Mouse (Mus musculus) heart, postnatal 0 days (tissue): Measurements from ENCODE around the gene Rerg. TPM values are rescaled to one million over a fixed set of nuclear protein-coding genes. Genes with fewer than 3 reads are reported as not detected.
A peak's percentile ranks its signal among the peaks of the same experiment; 100 is the strongest.

Experiments
- ATAC-seq: fragments of 200-750 bp; cut with Nextera tagmentation; 2 replicates; pipeline ENCODE4 v1.8.0; 2017; ENCODE audit warnings: low read depth, moderate number of reproducible peaks, moderate library complexity; ENCODE audit not compliant: insufficient read depth
- DNase-seq: peaks from one replicate; pipeline ENCODE4 v3.0.0-alpha.2; 2016; ENCODE audit warnings: low spot score
- H3K27ac ChIP-seq: fragments of 300-500 bp; sonication (generic); 2 replicates; pipeline ENCODE4 v1.5.1; 2014; ENCODE audit warnings: low read depth, mild to moderate bottlenecking
- H3K27me3 ChIP-seq: fragments of 300-500 bp; sonication (generic); 2 replicates; pipeline ENCODE4 v1.6.1; 2014; ENCODE audit warnings: low read length, mixed read lengths; ENCODE audit not compliant: control insufficient read depth, insufficient read depth
- H3K36me3 ChIP-seq: fragments of 300-500 bp; sonication (generic); replicated peaks from 2 replicates; pipeline ENCODE4 v1.6.1; 2014; ENCODE audit warnings: low read length, mixed read lengths; ENCODE audit not compliant: control insufficient read depth, insufficient read depth
- H3K4me1 ChIP-seq: fragments of 300-500 bp; sonication (generic); 2 replicates; pipeline ENCODE4 v1.6.1; 2014; ENCODE audit warnings: antibody characterized with exemption; ENCODE audit not compliant: control insufficient read depth, insufficient read depth
- H3K4me2 ChIP-seq: fragments of 300-500 bp; sonication (generic); 2 replicates; pipeline ENCODE4 v1.6.1; 2014; ENCODE audit warnings: low read depth, mild to moderate bottlenecking, low read length, moderate library complexity
- H3K4me3 ChIP-seq: fragments of 300-500 bp; sonication (generic); 2 replicates; pipeline ENCODE4 v1.5.1; 2014; ENCODE audit warnings: low read depth, low read length
- H3K9ac ChIP-seq: fragments of 300-500 bp; sonication (generic); replicated peaks from 2 replicates; pipeline ENCODE4 v1.6.1; 2014; ENCODE audit warnings: low read depth, low read length, mixed read lengths
- H3K9me3 ChIP-seq: fragments of 300-500 bp; sonication (generic); replicated peaks from 2 replicates; pipeline ENCODE4 v1.6.1; 2016; ENCODE audit warnings: low read length; ENCODE audit not compliant: control insufficient read depth
- CTCF ChIP-seq: IDR thresholded peaks from 2 replicates; pipeline ENCODE4 v1.5.1; 2016; ENCODE audit warnings: antibody characterized with exemption, control low read depth, low read depth
- EP300 ChIP-seq: IDR thresholded peaks from 2 replicates; pipeline ENCODE4 v1.6.1; 2016; ENCODE audit warnings: antibody characterized with exemption, low read depth
- WGBS: fragments of 180-500 bp; shearing (Covaris S2); extraction: QIAGEN DNeasy Blood & Tissue Kit; methylation state at CpG from one replicate; pipeline ENCODE4 v1.1.7; 2014; 5-methylcytosine and 5-hydroxymethylcytosine counted together
- polyA plus RNA-seq: library from polyadenylated mRNA; unstranded; fragments of >200 nt; fragmentation: Nextera tagmentation; extraction: Ambion mirVana; gene quantifications from 2 replicates; pipeline ENCODE4 v1.2.1, GENCODE M21; 2015
- total RNA-seq: library from RNA; depleted of rRNA; stranded (reverse); fragments of >200 nt; gene quantifications from 2 replicates; pipeline ENCODE4 v1.2.3, GENCODE M21; 2014; ENCODE audit warnings: low replicate concordance

Rerg gene
- total and polyA plus RNA-seq, 2 experiments from 2014 or later = 0.88 to 4.3 TPM

- Histone ChIP-seq H3K9ac (no peak overlapping the region), H3K36me3 (no peaks in the 10 kb centered on the region), H3K27me3 (no peaks in the 10 kb centered on the region), H3K27ac (no peak overlapping the region), H3K4me1 (peaks cover 1% of the 10 kb centered on the region; the same call in 1 of the 2 replicates), H3K4me3 (no peak overlapping the region), H3K9me3 (no peaks in the 10 kb centered on the region), H3K4me2 (no peak overlapping the region)
- no peak for ATAC-seq
- no peak for TF ChIP-seq EP300
- TF ChIP-seq CTCF = no peak
- 72% methylated on average over 1 of the region's 1 CpGs for WGBS
- no peak for DNase-seq
These were observed 53.3 kb downstream of the Rerg start for GRCm38 (mm10) chr6:137116849-137117473.

- H3K36me3 ChIP-seq = no peaks in the 10 kb centered on the region
- 65% methylated on average over 7 of the region's 7 CpGs for WGBS
- no peak overlapping the region for H3K4me3 ChIP-seq
- ATAC-seq (no peak), DNase-seq (no peak)
- H3K4me1 ChIP-seq = peaks cover 21% of the 10 kb centered on the region; the same call in 1 of the 2 replicates
- H3K27me3 ChIP-seq = no peaks in the 10 kb centered on the region
- no peak overlapping the region for H3K9ac ChIP-seq
- H3K9me3 ChIP-seq = no peaks in the 10 kb centered on the region
- no peak overlapping the region for H3K4me2 ChIP-seq
- TF ChIP-seq CTCF (no peak), EP300 (no peak)
- no peak overlapping the region for H3K27ac ChIP-seq
These were observed 55.4 kb downstream of the Rerg start for GRCm38 (mm10) chr6:137114859-137115258.

GRCm38 (mm10) chr6:137111266-137111813 is 59.0 kb downstream of the Rerg start:
- 36% methylated on average over 9 of the region's 9 CpGs for WGBS
- H3K27me3 ChIP-seq = no peaks in the 10 kb centered on the region
- peak overlapping the region; percentile 71 for H3K27ac ChIP-seq
- peak; percentile 18 for ATAC-seq
- no peak for TF ChIP-seq EP300
- no peak for TF ChIP-seq CTCF
- DNase-seq = no peak
- H3K4me1 ChIP-seq = peaks cover 22% of the 10 kb centered on the region; the same call in 1 of the 2 replicates
- H3K36me3 ChIP-seq = no peaks in the 10 kb centered on the region
- H3K9ac ChIP-seq = no peak overlapping the region
- no peak overlapping the region for H3K4me3 ChIP-seq
- no peak overlapping the region for H3K4me2 ChIP-seq
- no peaks in the 10 kb centered on the region for H3K9me3 ChIP-seq

GRCm38 (mm10) chr6:137110778-137111174 is 59.5 kb downstream of the Rerg start:
- Histone ChIP-seq H3K4me3 (no peak overlapping the region), H3K9ac (no peak overlapping the region), H3K36me3 (no peaks in the 10 kb centered on the region), H3K27ac (peak overlapping the region; percentile 71), H3K4me1 (peaks cover 22% of the 10 kb centered on the region; the same call in 1 of the 2 replicates), H3K27me3 (no peaks in the 10 kb centered on the region), H3K4me2 (peak overlapping the region; percentile 34), H3K9me3 (no peaks in the 10 kb centered on the region)
- ATAC-seq (peak; percentile 65), DNase-seq (peak; percentile 33)
- WGBS = 35% methylated on average over 6 of the region's 6 CpGs
- TF ChIP-seq CTCF (no peak), EP300 (no peak)

- no peak for TF ChIP-seq EP300
- no peak for TF ChIP-seq CTCF
- Histone ChIP-seq H3K27ac (peak overlapping the region; percentile 71), H3K9me3 (no peaks in the 10 kb centered on the region), H3K4me1 (peaks cover 22% of the 10 kb centered on the region; the same call in 1 of the 2 replicates), H3K27me3 (no peaks in the 10 kb centered on the region), H3K9ac (no peak overlapping the region), H3K36me3 (no peaks in the 10 kb centered on the region), H3K4me2 (peak overlapping the region; percentile 34), H3K4me3 (no peak overlapping the region)
- 60% methylated on average over 20 of the region's 20 CpGs for WGBS
- DNase-seq (peak; percentile 43), ATAC-seq (peak; percentile 76)
These were observed 60.2 kb downstream of the Rerg start for GRCm38 (mm10) chr6:137109811-137110777.
